Mouse (Mus musculus): ENCODE measurements around the gene Tead3. TPM values are rescaled to one million over a fixed set of nuclear protein-coding genes. Genes with fewer than 3 reads are reported as not detected.
"Not testable (repeated sequence)": the region's sequence is repeated elsewhere in the genome, so short reads cannot be mapped to it uniquely, and the experiment has no call there.

The Tead3 gene
- total RNA-seq, 2 experiments from 2014 or later: 26.3 to 30.2 TPM

- no peak for DNase-seq
These were observed 20.9 kb downstream of the Tead3 start for GRCm38 (mm10) chr17:28329503-28330231.

- no peak for DNase-seq
These were observed 21.7 kb downstream of the Tead3 start for GRCm38 (mm10) chr17:28328946-28329345.

GRCm38 (mm10) chr17:28328366-28328928 is 22.2 kb downstream of the Tead3 start, which contains the start of gene Rpl10a:
Gene Rpl10a, plus strand, starts transcription at chr17:28328471.
- peak; percentile 99 for DNase-seq

- peak; percentile 23 for DNase-seq
These were observed 22.8 kb downstream of the Tead3 start for GRCm38 (mm10) chr17:28327673-28328325.

DNA sequence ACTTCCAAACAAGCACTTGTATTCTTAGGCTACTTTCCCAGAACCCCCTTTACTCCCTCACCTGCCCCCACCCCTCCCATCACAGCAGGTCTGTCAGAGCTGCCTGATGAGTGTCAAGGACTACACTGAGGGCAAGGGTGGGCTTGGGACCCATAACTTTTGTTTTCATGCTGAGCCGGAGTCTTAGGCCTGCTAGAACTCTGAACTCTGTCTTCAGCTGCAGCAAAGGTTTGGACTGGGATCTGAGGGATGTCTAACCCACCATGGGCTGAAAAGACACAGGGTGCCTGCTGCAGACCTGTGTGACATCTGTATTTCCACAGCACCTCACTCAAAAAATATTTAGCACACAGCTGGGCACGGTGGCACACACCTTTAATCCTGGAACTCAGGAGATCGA is 23.7 kb downstream of the Tead3 start:
- DNase-seq: no peak

DNA sequence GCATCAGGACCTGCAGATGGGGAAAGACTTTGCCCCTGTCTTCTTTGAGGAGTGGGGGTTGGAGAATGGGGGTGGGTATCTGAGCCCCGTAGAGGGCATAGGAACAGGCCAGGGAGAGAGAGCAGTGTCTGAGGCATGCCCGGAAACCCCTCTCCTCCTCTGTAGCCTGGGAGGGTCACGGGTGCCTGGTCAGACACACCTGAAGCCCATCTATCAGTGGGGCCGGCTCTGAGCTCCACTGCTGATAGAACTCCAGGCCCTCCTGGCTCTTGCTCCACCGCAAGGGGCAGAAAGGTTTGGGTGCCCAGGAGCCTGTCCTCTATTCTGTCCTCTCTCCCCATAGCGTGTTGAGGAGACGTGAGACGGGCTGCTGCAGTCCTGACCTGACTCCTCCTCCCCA is 24.9 kb downstream of the Tead3 start:
- DNase-seq: no peak

DNA sequence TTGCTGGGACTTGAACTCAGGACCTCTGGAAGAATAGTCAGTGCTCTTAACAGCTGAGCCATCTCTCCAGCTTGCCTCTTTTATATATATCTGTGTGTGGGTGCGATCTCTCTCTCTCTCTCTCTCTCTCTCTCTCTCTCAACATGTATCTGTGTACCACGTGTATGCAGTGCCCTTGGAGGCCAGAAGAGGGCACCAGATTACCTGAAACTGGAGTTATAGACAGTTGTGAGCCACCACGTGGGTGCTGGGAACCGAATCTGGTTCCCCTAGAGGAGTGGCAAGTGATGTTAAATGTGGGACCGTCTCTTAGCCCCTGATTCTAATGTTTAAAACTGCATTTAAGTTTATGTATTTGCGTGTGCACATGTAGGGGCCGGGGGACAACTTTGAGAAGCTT is 26.2 kb downstream of the Tead3 start:
- not testable (repeated sequence) for DNase-seq

DNA sequence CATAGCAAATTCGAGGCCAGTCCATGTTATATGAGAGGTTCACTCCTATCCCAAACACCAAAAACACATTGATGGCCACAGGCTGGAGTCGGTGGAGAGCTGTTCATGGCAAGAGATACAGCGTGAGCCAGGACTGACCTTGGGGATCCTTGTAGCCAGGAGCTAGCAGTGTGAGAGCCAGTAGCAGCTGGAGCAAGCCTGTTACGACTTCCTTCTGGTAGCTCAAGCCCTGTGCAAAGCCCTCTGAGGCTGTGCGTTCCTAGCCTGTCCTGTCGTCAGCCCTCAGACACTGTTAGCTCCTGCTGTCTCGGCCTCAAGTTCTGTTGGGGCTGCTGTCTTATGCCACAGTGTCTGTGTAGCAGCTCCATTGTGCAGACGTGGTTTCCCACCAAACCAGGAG is 26.8 kb downstream of the Tead3 start:
- no peak for DNase-seq

GRCm38 (mm10) chr17:28321700-28322099 is 28.9 kb downstream of the Tead3 start:
- DNase-seq: no peak

DNA sequence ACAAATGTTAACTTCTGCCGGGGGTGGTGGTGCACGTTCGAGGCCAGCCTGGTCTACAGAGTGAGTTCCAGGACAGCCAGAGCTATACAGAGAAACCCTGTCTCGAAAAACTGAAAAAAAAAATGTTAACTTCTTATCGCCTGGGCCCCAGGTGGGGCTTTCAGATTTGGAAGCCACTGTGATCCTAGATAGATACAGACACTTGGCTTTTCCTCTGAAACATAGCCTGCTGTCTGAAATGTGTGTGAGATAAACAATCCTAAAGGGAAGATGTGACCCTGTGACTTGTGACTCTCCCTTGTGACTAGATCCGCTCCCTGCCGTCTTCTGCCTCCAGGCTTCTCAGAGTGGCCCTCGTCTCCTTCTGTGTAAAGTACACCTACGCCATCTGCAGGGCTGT is 32.9 kb downstream of the Tead3 start:
- DNase-seq: no peak

- no peak for DNase-seq
These were observed 33.5 kb downstream of the Tead3 start for GRCm38 (mm10) chr17:28317091-28317490.

GRCm38 (mm10) chr17:28316476-28316875 is 34.1 kb downstream of the Tead3 start:
- no peak for DNase-seq

DNA sequence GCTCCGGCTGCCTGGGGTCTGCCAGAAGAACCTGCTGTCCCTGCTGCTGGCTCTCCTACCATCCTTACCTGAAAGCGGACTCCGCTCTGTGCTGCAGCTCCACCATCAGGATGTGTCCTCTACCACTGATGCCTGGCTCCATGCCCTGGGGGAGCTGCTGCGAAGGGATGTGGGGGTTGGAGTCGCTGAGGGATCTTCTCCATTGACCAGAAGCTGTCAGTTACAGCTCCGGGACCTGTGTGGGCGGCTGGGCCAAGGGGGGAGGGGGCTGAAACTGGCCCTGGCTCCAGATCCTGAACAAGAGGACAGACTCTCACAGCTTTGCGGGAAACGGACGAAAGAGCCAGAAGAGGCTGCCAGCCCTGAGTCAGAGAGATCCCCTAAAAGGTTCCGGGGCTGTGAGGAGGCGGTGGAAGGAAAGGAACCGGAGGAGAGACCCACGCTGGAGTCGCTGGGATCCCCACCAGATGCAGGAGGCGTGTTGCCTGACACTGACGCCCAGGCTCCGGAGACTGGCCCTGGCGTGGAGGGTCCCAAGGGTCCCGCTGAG is 34.9 kb downstream of the Tead3 start:
- DNase-seq: peak; percentile 32

DNA sequence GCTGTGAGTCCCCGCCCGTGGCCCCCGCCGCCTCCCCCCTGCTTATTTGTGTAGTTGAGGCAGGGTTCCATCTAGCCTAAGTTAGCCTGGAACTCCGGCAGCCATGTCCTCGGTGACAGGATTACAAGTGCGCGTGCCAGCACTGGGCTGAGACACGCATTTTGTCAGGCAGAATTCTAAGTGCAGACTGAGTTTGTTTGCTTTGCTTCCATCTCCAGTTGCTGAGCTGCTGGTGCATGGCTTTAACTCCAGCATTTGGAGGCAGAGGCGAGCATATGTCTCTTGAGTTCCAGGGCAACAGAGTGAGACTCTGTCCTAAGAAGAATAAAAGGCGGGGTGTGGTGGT is 36.8 kb downstream of the Tead3 start:
- peak; percentile 51 for DNase-seq

DNA sequence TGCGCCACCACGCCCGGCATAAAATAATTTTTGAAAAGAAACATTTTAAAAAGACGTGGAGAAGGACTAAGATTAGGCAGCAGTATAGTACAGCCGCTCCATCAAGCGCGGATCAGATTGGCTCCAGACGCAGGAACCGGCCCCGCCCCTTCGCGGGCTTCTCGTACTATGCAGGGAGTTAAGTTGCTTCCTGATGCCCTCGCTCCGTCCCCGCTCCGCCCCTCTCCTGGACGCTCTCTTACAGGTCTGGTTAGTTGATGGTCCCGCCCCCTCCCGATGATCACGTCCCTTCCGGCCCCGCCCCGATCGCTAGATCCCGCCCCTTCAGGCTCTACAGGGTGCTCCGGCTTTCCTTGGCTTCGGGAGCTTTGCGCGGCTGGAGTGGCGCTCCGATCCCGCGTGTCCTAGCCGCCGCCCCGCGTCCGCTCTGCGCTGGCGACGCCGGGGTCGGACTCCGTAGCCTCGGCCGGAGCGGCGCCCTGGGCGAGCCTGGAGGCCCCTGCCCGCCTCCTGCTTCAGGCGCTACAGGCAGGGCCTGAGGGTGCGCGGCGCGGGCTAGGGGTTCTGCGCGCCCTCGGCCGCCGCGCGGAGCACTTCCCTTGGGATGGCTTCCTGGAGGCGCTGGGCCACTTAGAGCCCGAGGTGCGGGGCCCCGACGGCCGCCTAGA is 37.3 kb downstream of the Tead3 start, which contains the start of gene Fance:
Gene Fance, plus strand, starts transcription at position 308 of the 668 bp plus-strand sequence.
- DNase-seq: peak; percentile 96

GRCm38 (mm10) chr17:28312232-28313211 is 38.1 kb downstream of the Tead3 start:
- peak; percentile 57 for DNase-seq

- no peak for DNase-seq
These were observed 39.1 kb downstream of the Tead3 start for GRCm38 (mm10) chr17:28311366-28312132.

DNA sequence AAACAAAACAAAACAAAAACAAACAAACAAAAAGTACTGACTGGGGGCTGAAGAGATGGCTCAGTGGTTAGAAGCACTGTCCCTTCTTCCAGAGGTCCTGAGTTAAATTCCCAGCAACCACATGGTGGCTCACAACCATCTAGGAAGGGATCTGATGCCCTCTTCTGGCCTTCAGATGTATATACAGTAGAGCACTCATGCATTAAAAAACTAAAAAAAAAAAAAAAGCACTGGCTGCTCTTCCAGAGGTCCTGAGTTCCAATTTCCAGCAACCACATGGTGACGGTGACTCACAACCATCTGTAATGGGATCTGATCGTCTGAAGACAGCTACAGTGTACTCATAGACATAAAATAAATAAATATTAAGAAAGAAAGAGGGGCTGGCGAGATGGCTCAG is 39.8 kb downstream of the Tead3 start:
- DNase-seq: no peak

DNA sequence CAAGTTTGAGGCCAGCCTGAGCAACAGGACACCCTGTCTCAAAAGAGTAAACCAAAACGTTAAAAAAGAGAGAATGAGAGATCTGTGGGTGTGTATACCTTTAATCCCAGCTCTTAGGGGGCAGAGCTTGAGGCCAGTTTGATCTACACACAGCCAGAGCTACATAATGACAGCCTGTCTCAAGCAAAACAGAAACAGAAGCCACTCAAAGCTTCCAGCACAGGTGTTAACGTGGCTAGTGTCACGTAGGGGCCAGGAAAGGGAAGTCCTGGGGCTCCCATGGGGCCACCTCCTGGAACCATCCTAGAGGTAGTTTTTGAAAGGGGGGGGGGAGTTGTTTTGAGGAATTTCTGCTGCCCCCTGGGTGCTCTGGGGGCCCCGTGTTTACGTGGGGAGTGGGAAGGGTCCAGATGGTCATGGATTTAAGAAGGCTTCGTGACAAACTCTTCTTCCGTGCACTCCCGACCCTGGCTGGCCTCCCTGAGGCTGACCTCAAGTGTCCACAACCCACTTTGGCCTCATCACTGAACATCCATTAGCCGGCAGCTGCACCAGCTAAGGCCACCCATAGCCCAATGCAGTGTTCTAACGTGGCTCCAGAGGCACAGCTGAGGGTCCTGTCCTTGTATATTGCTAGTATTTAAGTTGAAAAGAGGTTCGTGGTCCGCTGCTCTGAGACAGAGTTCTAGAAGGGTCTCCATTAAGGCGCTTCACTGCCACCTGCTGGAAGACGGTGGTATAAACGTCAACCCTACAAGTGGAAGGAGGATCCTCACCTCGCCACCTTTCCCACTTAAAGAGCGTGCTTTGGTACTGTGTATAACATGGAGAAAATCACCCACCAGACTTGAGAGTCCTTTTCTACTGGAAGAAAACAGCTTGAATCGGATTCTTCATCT is 42.1 kb downstream of the Tead3 start:
- peak; percentile 95 for DNase-seq

DNA sequence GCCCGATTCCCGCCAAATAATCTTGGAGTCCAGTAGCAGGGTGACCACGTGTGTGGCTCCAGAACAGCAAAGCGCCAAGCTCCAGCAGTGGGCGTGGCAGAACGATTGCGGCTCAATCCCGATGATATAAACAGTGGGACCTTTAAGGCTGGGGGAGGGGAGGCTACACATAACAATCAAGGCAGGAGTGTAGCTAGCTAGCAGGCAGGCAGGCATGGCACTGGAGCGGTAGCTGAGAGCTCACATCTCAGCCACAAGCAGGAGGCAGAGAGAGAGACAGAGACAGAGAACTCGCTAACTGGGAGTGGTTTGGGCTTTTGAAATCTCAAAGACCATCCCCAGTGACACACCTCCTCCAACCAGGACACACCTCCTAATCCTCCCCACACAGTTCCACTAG is 45.4 kb downstream of the Tead3 start:
- no peak for DNase-seq
